Mouse (Mus musculus) E14TG2a.4 (cell line): ENCODE measurements at regions not wholly inside any gene's neighbourhood (a gene's known extent, or its start where the extent isn't known, plus 50 kb on each side); places are given as distances from the start of the nearest gene placed in this dataset.

Experiments
- H3K27me3 ChIP-seq: 2 replicates; pipeline ENCODE4 v1.6.1; 2014; ENCODE audit warnings: low read length, control low read depth; ENCODE audit not compliant: insufficient read depth
- H3K36me3 ChIP-seq: 2 replicates; pipeline ENCODE4 v1.6.1; 2014; ENCODE audit warnings: low read length, control low read depth; ENCODE audit not compliant: insufficient read depth
- H3K4me1 ChIP-seq: replicated peaks from 2 replicates; pipeline ENCODE4 v1.6.1; 2014; ENCODE audit warnings: low read depth, low read length, control low read depth
- H3K4me3 ChIP-seq: replicated peaks from 2 replicates; pipeline ENCODE4 v1.5.1; 2014; ENCODE audit warnings: mild to moderate bottlenecking, low read length
- H3K9me3 ChIP-seq: 2 replicates; pipeline ENCODE4 v1.6.1; 2014; ENCODE audit warnings: low read length, control low read depth
- CTCF ChIP-seq: conservative IDR thresholded peaks from 2 replicates; pipeline ENCODE4 v1.5.1; 2014; ENCODE audit warnings: low read length
- NANOG ChIP-seq: IDR thresholded peaks from 2 replicates; pipeline ENCODE4 v1.6.1; 2014; ENCODE audit warnings: borderline replicate concordance, low read length, mixed read lengths
- POU5F1 ChIP-seq: IDR thresholded peaks from 2 replicates; pipeline ENCODE4 v1.6.1; 2014; ENCODE audit warnings: low read length, borderline replicate concordance

DNA sequence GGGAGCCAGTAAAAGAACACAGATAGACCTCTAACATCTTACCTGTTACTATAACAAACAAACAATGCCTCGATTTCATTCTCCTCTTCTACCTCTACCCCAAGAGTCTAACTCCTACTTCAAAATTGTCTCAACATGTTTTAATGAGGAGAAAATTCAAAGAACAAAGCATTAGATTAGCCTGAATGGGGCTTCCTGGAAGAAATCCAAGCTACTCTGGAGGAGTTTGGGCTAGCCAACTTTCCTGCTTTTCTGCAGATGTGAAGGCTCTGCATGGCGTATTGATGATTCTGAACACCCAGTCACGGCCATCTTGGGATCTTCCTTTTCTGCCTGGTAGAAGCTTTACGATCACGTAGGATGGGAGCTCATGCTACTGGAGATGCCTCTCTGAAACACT is 62.9 kb upstream of the Boc start:
- Histone ChIP-seq H3K9me3 (no peaks in the 10 kb centered on the region), H3K4me3 (no peak overlapping the region), H3K36me3 (no peaks in the 10 kb centered on the region), H3K27me3 (peaks cover 9% of the 10 kb centered on the region), H3K4me1 (0 out of 2 replicates have a peak, but pooled peaks cover under 1% of the 10 kb centered on the region)
- TF ChIP-seq NANOG (no peak), POU5F1 (no peak), CTCF (no peak)

DNA sequence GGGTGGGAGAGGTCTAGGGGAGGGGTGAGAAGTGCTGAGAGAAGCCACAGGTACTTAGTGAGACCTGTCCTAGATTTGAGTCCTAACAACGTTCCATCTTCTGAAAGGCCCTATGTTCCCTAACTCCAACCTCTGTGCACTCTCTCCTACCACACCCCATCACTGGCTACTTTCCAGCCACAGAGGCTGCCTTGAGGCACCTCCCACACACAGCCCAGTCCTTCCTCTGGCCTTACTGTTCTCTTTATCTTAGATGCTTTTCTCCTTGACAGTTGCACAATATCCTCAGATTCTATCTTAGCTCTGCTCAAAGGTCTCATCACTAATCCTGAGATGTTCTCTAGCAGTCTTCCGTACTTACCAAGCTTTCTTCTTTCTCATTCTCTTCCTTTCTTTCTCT is 61.8 kb upstream of the Boc start:
- no peaks in the 10 kb centered on the region for H3K36me3 ChIP-seq
- no peak for TF ChIP-seq NANOG
- TF ChIP-seq CTCF = no peak
- TF ChIP-seq POU5F1 = no peak
- H3K27me3 ChIP-seq = peaks cover 9% of the 10 kb centered on the region
- H3K4me1 ChIP-seq = 0 out of 2 replicates have a peak, but pooled peaks cover 3% of the 10 kb centered on the region
- H3K4me3 ChIP-seq = no peak overlapping the region
- H3K9me3 ChIP-seq = no peaks in the 10 kb centered on the region

DNA sequence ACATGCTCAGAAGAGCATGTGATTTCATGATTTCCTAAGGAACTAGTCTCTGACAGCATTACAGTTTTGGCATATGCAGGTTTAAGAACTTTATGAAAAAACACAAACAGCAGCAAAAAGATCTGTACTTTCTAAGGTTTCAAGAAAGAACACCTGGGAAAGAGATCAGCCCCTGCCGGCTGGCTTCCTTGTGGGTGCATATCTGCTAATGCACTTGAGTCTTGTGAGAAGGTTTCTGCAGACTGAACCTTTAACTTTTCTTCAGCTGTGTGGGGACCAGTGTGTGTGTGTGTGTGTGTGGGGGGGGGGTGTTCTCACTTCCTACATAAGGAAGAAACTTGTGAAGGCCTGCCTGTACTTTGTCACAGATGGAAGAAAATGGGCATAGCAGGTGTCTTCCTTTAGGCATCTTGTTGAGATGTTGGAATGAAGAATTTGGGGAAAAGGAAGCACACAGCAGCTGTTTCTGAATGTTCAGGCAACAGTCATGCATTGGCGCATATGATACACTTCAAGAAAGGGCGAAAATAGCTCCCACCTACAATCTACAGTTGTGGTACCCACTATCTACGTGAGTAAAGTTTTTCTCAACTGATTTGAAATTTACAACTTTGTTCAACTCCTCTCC is 60.9 kb upstream of the Boc start:
- no peak overlapping the region for H3K4me3 ChIP-seq
- H3K9me3 ChIP-seq = no peaks in the 10 kb centered on the region
- TF ChIP-seq NANOG = no peak
- no peak for TF ChIP-seq POU5F1
- TF ChIP-seq CTCF = no peak
- peaks cover 11% of the 10 kb centered on the region for H3K27me3 ChIP-seq
- no peaks in the 10 kb centered on the region for H3K36me3 ChIP-seq
- H3K4me1 ChIP-seq = 0 out of 2 replicates have a peak, but pooled peaks cover 3% of the 10 kb centered on the region

DNA sequence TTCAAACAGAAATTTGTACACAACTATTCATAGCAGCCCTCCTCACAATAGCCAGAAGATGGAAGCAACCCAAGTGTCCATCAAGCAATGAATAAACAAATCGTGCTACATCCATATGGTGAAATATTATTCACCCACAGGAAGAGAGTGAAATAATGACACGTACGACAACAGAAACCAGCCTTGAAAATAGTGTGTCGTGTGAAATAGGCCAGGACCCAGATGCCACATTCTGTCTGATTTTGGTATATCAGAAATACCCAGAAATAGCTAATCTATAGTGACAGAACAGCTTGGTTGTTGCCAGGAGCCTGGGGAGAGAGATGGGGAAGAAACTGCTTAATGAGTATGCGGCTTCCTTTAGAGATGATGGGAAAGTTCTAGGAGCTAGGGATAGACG is 58.3 kb upstream of the Boc start:
- no peak for TF ChIP-seq CTCF
- no peak for TF ChIP-seq POU5F1
- no peak for TF ChIP-seq NANOG

GRCm38 (mm10) chr16:44616376-44616775 is 57.7 kb upstream of the Boc start:
- Histone ChIP-seq H3K4me1 (0 out of 2 replicates have a peak, but pooled peaks cover 3% of the 10 kb centered on the region), H3K36me3 (no peaks in the 10 kb centered on the region), H3K27me3 (peaks cover 11% of the 10 kb centered on the region), H3K4me3 (no peak overlapping the region), H3K9me3 (no peaks in the 10 kb centered on the region)
- TF ChIP-seq CTCF = no peak
- TF ChIP-seq POU5F1 = no peak
- TF ChIP-seq NANOG = no peak

More for the DNA sequence above, 58.3 kb upstream of the Boc start:
- Histone ChIP-seq H3K4me1 (0 out of 2 replicates have a peak, but pooled peaks cover 3% of the 10 kb centered on the region), H3K36me3 (no peaks in the 10 kb centered on the region), H3K27me3 (peaks cover 11% of the 10 kb centered on the region), H3K9me3 (no peaks in the 10 kb centered on the region), H3K4me3 (no peak overlapping the region)

- Histone ChIP-seq H3K4me1 (0 out of 2 replicates have a peak, but pooled peaks cover 3% of the 10 kb centered on the region), H3K9me3 (no peaks in the 10 kb centered on the region), H3K4me3 (no peak overlapping the region), H3K27me3 (peaks cover 15% of the 10 kb centered on the region), H3K36me3 (no peaks in the 10 kb centered on the region)
- no peak for TF ChIP-seq NANOG
- no peak for TF ChIP-seq POU5F1
- TF ChIP-seq CTCF = no peak
Measured at GRCm38 (mm10) chr16:44615878-44616206, 57.1 kb upstream of the Boc start.

DNA sequence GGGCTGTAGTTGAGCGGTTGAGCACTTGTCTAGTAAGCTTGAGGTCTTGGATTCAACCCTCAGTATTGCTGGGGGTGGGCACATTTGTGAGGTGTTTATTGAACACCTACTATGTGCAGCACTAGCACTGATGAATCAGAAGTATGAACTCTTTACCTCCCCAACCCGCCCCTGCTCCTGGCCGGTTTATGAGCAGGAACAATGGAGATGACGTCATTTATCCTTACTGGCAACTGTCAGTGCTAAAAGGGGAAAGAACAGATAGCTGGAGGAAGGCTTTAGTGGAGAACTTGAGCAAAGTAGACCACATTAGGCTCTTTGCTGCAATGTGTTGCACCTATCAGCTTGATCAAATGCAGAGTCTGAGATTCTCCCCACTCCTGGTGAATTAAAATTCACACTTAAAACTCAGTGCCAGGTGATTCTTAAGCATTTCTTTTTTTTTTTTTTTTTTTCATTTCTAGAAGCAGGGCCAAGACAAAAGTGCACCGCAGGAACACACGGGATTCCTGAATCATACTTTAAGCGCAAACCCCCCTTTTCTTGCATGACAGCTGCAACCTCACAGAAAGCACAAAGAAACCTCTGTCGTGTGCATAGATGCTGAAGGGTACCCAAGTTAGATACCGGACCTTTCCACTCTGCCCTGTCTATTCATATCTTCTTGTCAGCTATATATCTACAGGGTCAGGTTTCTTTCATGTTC is 56.6 kb upstream of the Boc start:
- Histone ChIP-seq H3K4me3 (no peak overlapping the region), H3K36me3 (no peaks in the 10 kb centered on the region), H3K9me3 (no peaks in the 10 kb centered on the region), H3K4me1 (0 out of 2 replicates have a peak, but pooled peaks cover 3% of the 10 kb centered on the region), H3K27me3 (peaks cover 15% of the 10 kb centered on the region)
- TF ChIP-seq NANOG (no peak), POU5F1 (no peak), CTCF (no peak)

DNA sequence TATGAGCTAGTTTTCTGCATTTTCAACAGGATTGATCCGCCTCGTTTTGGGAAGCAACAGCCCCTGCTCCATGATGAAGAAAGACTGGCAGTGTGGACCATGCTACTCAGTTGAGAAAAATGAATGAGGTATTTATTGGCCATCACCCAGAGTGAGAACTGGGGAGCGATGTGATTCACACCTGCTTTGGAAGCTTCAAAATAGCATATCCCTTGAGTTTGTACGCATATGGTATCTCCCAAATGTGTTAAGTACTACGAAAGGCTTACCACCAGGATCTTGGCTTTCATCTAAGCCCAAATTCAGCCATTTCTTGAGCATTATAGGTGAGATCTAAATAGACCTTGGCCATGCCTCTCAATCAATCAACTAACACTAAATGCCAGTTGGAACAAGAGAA is 55.5 kb upstream of the Boc start:
- Histone ChIP-seq H3K36me3 (no peaks in the 10 kb centered on the region), H3K4me3 (no peak overlapping the region), H3K4me1 (0 out of 2 replicates have a peak, but pooled peaks cover 3% of the 10 kb centered on the region), H3K9me3 (no peaks in the 10 kb centered on the region), H3K27me3 (peaks cover 10% of the 10 kb centered on the region)
- TF ChIP-seq POU5F1 (no peak), NANOG (no peak), CTCF (no peak)
